Mouse (Mus musculus): ENCODE data around the gene Inpp4b. TPM values are rescaled to one million over a fixed set of nuclear protein-coding genes. Genes with fewer than 3 reads are reported as not detected.

The Inpp4b gene
- total and polyA plus RNA-seq, 3 experiments, result 7.3 to 73.4 (median 68.9) TPM

DNA sequence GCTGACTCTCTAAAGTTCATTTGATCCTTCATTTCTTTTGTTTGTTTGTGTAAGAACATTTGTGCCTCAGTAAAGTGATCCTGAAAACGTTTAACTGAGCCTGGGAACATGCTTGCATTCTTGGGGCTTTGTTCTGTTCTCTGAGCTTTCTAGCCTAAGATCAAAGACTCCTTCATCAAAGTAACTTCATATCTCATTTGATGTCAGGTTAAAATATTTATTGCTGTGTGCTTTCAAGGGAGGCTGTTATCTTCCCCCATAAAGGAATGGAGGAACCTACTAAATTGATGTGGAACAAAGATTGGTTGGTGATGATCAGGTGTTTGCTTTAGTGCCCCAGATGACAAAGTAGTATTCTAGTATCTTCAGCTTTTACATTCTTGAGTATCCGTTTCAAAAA is 352.5 kb downstream of the Inpp4b start:
- DNase-seq, result no peak
- H3K9ac ChIP-seq (ENCODE audit: low read depth, low read length), result no peak overlapping the region
- intact Hi-C loops (cut with DNase I), result no loop called here
- no peaks in the 10 kb centered on the region for H3K36me3 ChIP-seq (ENCODE audit: control insufficient read depth, insufficient read depth, low read length)
- no peak overlapping the region for H3K4me3 ChIP-seq
- WGBS, result 45% methylated on average over 2 of the region's 2 CpGs
- H3K79me2 ChIP-seq (replicated peaks; ENCODE audit: control insufficient read depth, insufficient read depth, low read length), result no peaks in the 10 kb centered on the region
- no peak overlapping the region for H3K27ac ChIP-seq
- TF ChIP-seq CTCF (IDR thresholded peaks at IDR 0.05), result no peak
- TF ChIP-seq POLR2A (IDR thresholded peaks at IDR 0.05; ENCODE audit: insufficient read depth, low read depth, low read length), result no peak
- TF ChIP-seq EP300 (IDR thresholded peaks at IDR 0.05; ENCODE audit: insufficient read depth, low read depth, low read length), result no peak
- no peaks in the 10 kb centered on the region for H3K4me1 ChIP-seq (ENCODE audit: control insufficient read depth, insufficient read depth, low read length)
- no peaks in the 10 kb centered on the region for H3K27me3 ChIP-seq (ENCODE audit: control insufficient read depth, insufficient read depth, low read length)

DNA sequence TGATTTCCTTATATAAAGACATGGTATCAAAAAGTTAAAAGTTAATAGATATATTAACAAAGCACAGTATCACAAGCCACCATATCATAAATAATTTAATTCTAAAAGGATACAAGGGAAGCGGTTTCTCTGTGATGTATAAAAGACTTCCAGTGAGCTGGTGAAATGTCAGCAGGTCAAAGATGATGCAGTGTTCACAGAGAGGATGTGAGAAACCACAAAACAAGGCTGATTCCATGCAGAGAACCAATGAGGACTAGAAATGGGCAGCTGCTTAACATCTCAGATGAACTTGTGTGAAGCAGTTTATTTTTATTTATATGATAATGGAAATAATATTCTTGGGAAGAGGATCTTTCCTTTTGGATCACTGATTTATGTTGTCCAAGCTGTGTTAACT is 359.7 kb downstream of the Inpp4b start:
- no peak for DNase-seq
- intact Hi-C loops (cut with DNase I), result no loop called here
- Histone ChIP-seq H3K4me3 (no peak overlapping the region), H3K79me2 (replicated peaks; ENCODE audit: control insufficient read depth, insufficient read depth, low read length) (no peaks in the 10 kb centered on the region), H3K27ac (no peak overlapping the region), H3K4me1 (ENCODE audit: control insufficient read depth, insufficient read depth, low read length) (no peaks in the 10 kb centered on the region), H3K9ac (ENCODE audit: low read depth, low read length) (no peak overlapping the region), H3K27me3 (ENCODE audit: control insufficient read depth, insufficient read depth, low read length) (no peaks in the 10 kb centered on the region), H3K36me3 (ENCODE audit: control insufficient read depth, insufficient read depth, low read length) (no peaks in the 10 kb centered on the region)
- 78% methylated on average over 1 of the region's 1 CpGs for WGBS
- TF ChIP-seq EP300 (IDR thresholded peaks at IDR 0.05; ENCODE audit: insufficient read depth, low read depth, low read length) (no peak), POLR2A (IDR thresholded peaks at IDR 0.05; ENCODE audit: insufficient read depth, low read depth, low read length) (no peak), CTCF (IDR thresholded peaks at IDR 0.05) (no peak)

DNA sequence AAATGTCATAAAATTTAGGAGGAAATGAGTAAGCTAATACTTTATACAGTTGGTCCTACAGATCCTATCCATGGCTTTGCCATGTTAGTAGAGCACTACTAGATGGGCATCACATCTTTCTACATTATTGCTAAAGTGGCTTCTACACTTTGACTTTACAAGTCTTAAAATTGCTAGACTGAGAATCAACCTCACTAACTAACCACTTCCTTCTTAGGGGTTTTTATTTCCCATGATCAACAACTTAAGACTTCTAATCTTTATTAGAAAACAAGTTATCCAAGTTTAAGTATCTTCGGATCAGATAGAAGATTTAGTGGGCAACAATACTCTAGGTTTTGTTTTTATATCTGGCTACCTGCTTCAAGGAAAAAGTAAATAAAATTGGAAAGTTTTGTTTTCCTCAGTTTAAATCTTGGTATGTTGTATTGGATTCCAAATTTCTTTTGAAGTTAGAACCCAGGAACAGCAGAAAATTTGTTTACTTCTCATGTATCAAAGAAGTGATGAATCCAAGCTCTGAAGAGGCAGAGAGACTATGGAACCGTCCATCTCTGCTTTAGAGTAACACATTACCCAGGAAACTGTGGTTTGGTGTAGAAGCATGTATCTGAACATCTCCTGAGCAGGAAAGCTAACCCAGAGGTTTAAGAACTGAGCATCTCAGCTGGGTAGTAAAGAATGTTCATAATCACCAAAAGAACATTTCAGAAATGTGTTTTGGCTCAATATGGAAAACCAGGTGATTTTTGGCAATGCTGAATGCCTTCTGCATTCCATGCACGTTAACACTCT is 361.4 kb downstream of the Inpp4b start:
- no peaks in the 10 kb centered on the region for H3K4me1 ChIP-seq (ENCODE audit: control insufficient read depth, insufficient read depth, low read length)
- H3K79me2 ChIP-seq (replicated peaks; ENCODE audit: control insufficient read depth, insufficient read depth, low read length), result no peaks in the 10 kb centered on the region
- no peak for TF ChIP-seq POLR2A (IDR thresholded peaks at IDR 0.05; ENCODE audit: insufficient read depth, low read depth, low read length)
- TF ChIP-seq EP300 (IDR thresholded peaks at IDR 0.05; ENCODE audit: insufficient read depth, low read depth, low read length), result no peak
- TF ChIP-seq CTCF (IDR thresholded peaks at IDR 0.05), result no peak
- DNase-seq, result no peak
- H3K27ac ChIP-seq, result no peak overlapping the region
- intact Hi-C loops (cut with DNase I), result no loop called here
- no peak overlapping the region for H3K4me3 ChIP-seq
- H3K27me3 ChIP-seq (ENCODE audit: control insufficient read depth, insufficient read depth, low read length), result no peaks in the 10 kb centered on the region
- WGBS, result 75% methylated on average over 3 of the region's 3 CpGs
- no peak overlapping the region for H3K9ac ChIP-seq (ENCODE audit: low read depth, low read length)
- H3K36me3 ChIP-seq (ENCODE audit: control insufficient read depth, insufficient read depth, low read length), result no peaks in the 10 kb centered on the region

DNA sequence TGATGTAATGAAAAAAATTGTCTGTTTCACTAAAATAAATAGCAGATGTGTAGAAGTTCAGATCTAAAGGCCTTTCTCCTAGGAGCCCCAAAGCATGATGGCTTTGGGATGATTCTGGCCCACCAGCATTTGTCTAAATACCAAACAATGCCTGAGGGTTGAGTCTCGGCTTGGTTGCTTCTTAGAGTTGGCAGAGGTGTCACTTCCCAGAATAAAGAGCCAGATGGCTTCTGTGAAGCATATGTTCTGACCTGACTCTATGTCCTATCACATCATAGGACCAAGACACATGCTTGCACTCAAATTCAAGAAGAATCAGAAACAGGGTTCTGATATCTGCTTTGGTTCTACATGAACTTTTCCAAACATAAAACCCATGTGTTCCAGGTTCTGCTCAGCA is 365.1 kb downstream of the Inpp4b start:
- Histone ChIP-seq H3K4me3 (no peak overlapping the region), H3K4me1 (ENCODE audit: control insufficient read depth, insufficient read depth, low read length) (no peaks in the 10 kb centered on the region), H3K79me2 (replicated peaks; ENCODE audit: control insufficient read depth, insufficient read depth, low read length) (no peaks in the 10 kb centered on the region), H3K36me3 (ENCODE audit: control insufficient read depth, insufficient read depth, low read length) (no peaks in the 10 kb centered on the region), H3K27me3 (ENCODE audit: control insufficient read depth, insufficient read depth, low read length) (no peaks in the 10 kb centered on the region), H3K9ac (ENCODE audit: low read depth, low read length) (no peak overlapping the region), H3K27ac (no peak overlapping the region)
- no peak for DNase-seq
- intact Hi-C loops (cut with DNase I), result no loop called here
- WGBS, result 75% methylated on average over 1 of the region's 1 CpGs
- TF ChIP-seq EP300 (IDR thresholded peaks at IDR 0.05; ENCODE audit: insufficient read depth, low read depth, low read length) (no peak), POLR2A (IDR thresholded peaks at IDR 0.05; ENCODE audit: insufficient read depth, low read depth, low read length) (no peak), CTCF (IDR thresholded peaks at IDR 0.05) (no peak)

DNA sequence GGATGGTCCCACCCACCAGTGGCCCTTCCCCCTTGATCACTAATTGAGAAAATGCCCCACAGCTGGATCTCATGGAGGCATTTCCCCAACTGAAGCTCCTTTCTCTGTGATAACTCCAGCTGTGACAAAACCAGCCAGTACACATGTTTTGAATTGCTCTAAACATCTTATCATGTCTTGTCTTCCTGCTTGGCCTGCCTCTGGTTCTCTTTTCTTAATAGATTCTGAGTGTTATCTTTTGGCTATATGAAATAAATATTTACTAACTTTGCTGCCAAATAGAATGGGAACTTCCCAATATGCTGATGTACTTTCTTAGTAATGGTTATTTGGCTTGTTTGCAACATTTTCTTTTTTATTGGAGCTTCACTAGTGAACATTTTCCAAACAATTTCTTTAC is 389.0 kb downstream of the Inpp4b start:
- H3K4me3 ChIP-seq, result no peak overlapping the region
- no peaks in the 10 kb centered on the region for H3K4me1 ChIP-seq (ENCODE audit: control insufficient read depth, insufficient read depth, low read length)
- no peaks in the 10 kb centered on the region for H3K27me3 ChIP-seq (ENCODE audit: control insufficient read depth, insufficient read depth, low read length)
- H3K79me2 ChIP-seq (replicated peaks; ENCODE audit: control insufficient read depth, insufficient read depth, low read length), result no peaks in the 10 kb centered on the region
- no peak overlapping the region for H3K9ac ChIP-seq (ENCODE audit: low read depth, low read length)
- DNase-seq, result no peak
- H3K36me3 ChIP-seq (ENCODE audit: control insufficient read depth, insufficient read depth, low read length), result no peaks in the 10 kb centered on the region
- intact Hi-C loops (cut with DNase I), result no loop called here
- TF ChIP-seq CTCF (IDR thresholded peaks at IDR 0.05) (no peak), EP300 (IDR thresholded peaks at IDR 0.05; ENCODE audit: insufficient read depth, low read depth, low read length) (no peak), POLR2A (IDR thresholded peaks at IDR 0.05; ENCODE audit: insufficient read depth, low read depth, low read length) (no peak)
- no peak overlapping the region for H3K27ac ChIP-seq

DNA sequence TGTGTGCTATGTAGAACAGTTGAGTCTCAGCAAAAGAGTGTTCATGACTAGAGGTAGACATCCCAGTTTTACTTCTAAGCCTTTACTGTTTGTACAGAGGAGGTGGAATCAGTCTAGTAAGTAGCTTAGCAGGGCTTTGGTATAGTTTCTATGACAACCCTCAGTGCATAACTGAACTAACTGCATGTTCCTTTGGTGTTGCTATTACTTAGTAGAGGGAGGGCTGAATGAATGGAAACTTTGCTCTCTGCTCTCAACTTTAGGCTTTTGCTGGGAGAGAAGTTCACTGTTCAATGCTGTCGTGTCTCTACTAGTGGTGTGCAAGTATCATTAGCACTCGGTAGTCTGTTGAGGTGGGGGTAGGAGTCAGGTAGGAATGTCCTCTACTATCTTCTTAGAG is 393.3 kb downstream of the Inpp4b start:
- no peaks in the 10 kb centered on the region for H3K27me3 ChIP-seq (ENCODE audit: control insufficient read depth, insufficient read depth, low read length)
- no peak overlapping the region for H3K9ac ChIP-seq (ENCODE audit: low read depth, low read length)
- 88% methylated on average over 2 of the region's 2 CpGs for WGBS
- no peak overlapping the region for H3K27ac ChIP-seq
- no peak for TF ChIP-seq EP300 (IDR thresholded peaks at IDR 0.05; ENCODE audit: insufficient read depth, low read depth, low read length)
- TF ChIP-seq CTCF (IDR thresholded peaks at IDR 0.05), result no peak
- TF ChIP-seq POLR2A (IDR thresholded peaks at IDR 0.05; ENCODE audit: insufficient read depth, low read depth, low read length), result no peak
- H3K79me2 ChIP-seq (replicated peaks; ENCODE audit: control insufficient read depth, insufficient read depth, low read length), result no peaks in the 10 kb centered on the region
- H3K36me3 ChIP-seq (ENCODE audit: control insufficient read depth, insufficient read depth, low read length), result no peaks in the 10 kb centered on the region
- no peak overlapping the region for H3K4me3 ChIP-seq
- DNase-seq, result no peak
- H3K4me1 ChIP-seq (ENCODE audit: control insufficient read depth, insufficient read depth, low read length), result no peaks in the 10 kb centered on the region
- intact Hi-C loops (cut with DNase I), result no loop called here
